Mouse (Mus musculus): ENCODE measurements around the gene Cntn3. TPM values are rescaled to one million over a fixed set of nuclear protein-coding genes. Genes with fewer than 3 reads are reported as not detected.

The Cntn3 gene
- polyA plus RNA-seq, 1 experiment, result 0.14 TPM

DNA sequence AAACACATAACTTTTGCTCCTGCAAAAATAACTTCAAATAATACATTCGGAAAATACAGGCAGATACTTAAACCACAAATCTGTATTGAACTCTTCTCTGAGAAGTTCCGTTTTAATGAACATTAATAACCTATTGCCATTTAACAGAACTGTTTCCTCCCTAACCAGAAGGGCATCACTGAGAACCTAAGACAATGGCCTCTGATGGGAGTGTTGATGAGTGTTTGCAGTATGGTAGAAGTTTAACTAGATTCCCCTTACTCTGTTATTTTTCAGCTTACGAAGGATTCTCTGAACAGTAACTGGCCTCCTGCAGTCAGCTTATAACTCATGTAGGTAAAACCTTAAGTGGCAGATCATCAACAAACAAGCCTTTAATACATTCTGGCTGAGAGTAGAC is 253.1 kb downstream of the Cntn3 start:
- Histone ChIP-seq H3K36me3 (ENCODE audit: control insufficient read depth, insufficient read depth) (no peaks in the 10 kb centered on the region), H3K4me3 (ENCODE audit: insufficient read depth, poor library complexity, severe bottlenecking) (no peak overlapping the region), H3ac (ENCODE audit: control insufficient read depth, insufficient read length, low read depth) (no peak overlapping the region), H3K79me3 (ENCODE audit: low read depth) (no peaks in the 10 kb centered on the region), H3K79me2 (ENCODE audit: control insufficient read depth, insufficient read depth) (no peaks in the 10 kb centered on the region), H3K27me3 (ENCODE audit: control insufficient read depth, insufficient read depth, insufficient read length) (no peaks in the 10 kb centered on the region)
- TF ChIP-seq MYOG (IDR thresholded peaks at IDR 0.05; ENCODE audit: control insufficient read depth, extremely low read depth, insufficient read length), result no peak
- TF ChIP-seq FOSL1 (IDR thresholded peaks at IDR 0.05; ENCODE audit: insufficient read depth, low read length, poor library complexity, severe bottlenecking), result no peak
- no peak for TF ChIP-seq CTCF (IDR thresholded peaks at IDR 0.05; ENCODE audit: control insufficient read depth, insufficient read depth, insufficient read length)
- TF ChIP-seq MAX (IDR thresholded peaks at IDR 0.05), result no peak
- no peak for TF ChIP-seq CEBPB (IDR thresholded peaks at IDR 0.05; ENCODE audit: low read depth)
- TF ChIP-seq USF1 (IDR thresholded peaks at IDR 0.05; ENCODE audit: low read depth), result no peak
- TF ChIP-seq MYOD1 (IDR thresholded peaks at IDR 0.05; ENCODE audit: control insufficient read depth, insufficient read length, low read depth), result no peak

DNA sequence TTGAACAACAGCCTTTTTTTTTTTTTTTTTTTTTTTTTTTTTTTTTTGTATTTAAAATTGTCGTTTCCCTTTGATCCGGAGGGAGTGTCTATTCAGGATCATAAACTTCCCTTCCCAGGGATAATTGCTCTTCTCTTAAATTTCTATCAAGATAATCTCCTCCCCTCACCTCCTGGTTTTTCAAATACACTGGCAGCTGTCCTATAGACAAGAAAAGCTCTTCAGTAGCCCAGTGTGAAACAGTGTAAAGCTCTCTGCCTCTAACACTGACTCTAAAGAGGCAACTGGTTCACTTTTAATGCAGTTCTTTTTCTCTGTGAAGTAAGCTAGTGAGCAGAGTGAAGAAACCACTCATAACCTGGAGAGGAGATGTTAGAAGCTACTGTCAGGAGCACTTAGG is 290.0 kb downstream of the Cntn3 start:
- no peak overlapping the region for H3ac ChIP-seq (ENCODE audit: control insufficient read depth, insufficient read length, low read depth)
- H3K4me3 ChIP-seq (ENCODE audit: insufficient read depth, poor library complexity, severe bottlenecking), result no peak overlapping the region
- H3K79me3 ChIP-seq (ENCODE audit: low read depth), result no peaks in the 10 kb centered on the region
- no peaks in the 10 kb centered on the region for H3K36me3 ChIP-seq (ENCODE audit: control insufficient read depth, insufficient read depth)
- H3K27me3 ChIP-seq (ENCODE audit: control insufficient read depth, insufficient read depth, insufficient read length), result no peaks in the 10 kb centered on the region
- no peak for TF ChIP-seq CEBPB (IDR thresholded peaks at IDR 0.05; ENCODE audit: low read depth)
- no peak for TF ChIP-seq MYOG (IDR thresholded peaks at IDR 0.05; ENCODE audit: control insufficient read depth, extremely low read depth, insufficient read length)
- no peak for TF ChIP-seq FOSL1 (IDR thresholded peaks at IDR 0.05; ENCODE audit: insufficient read depth, low read length, poor library complexity, severe bottlenecking)
- TF ChIP-seq MYOD1 (IDR thresholded peaks at IDR 0.05; ENCODE audit: control insufficient read depth, insufficient read length, low read depth), result no peak
- no peak for TF ChIP-seq MAX (IDR thresholded peaks at IDR 0.05)
- no peak for TF ChIP-seq USF1 (IDR thresholded peaks at IDR 0.05; ENCODE audit: low read depth)
- TF ChIP-seq CTCF (IDR thresholded peaks at IDR 0.05; ENCODE audit: control insufficient read depth, insufficient read depth, insufficient read length), result no peak
- no peaks in the 10 kb centered on the region for H3K79me2 ChIP-seq (ENCODE audit: control insufficient read depth, insufficient read depth)

DNA sequence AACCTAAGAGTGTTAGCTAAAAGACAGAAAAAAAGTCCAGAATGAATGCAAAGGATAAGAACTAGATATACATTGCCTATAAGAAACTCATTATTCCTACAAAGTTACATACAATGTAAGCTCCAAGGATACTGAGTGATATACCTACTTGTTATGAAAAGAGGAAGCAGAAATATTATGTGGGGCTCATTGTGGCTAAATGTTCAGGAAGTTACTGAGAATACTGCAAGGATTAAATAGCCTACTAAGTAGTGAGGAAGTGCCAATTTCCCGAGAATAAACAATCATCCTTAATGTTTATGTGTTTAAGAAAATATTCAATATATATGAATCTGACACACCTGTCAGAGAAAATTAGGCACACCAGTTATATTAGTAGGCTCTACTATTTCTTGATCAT is 341.9 kb downstream of the Cntn3 start:
- no peaks in the 10 kb centered on the region for H3K36me3 ChIP-seq (ENCODE audit: control insufficient read depth, insufficient read depth)
- no peak overlapping the region for H3K4me3 ChIP-seq (ENCODE audit: insufficient read depth, poor library complexity, severe bottlenecking)
- H3K79me3 ChIP-seq (ENCODE audit: low read depth), result no peaks in the 10 kb centered on the region
- no peak overlapping the region for H3ac ChIP-seq (ENCODE audit: control insufficient read depth, insufficient read length, low read depth)
- TF ChIP-seq USF1 (IDR thresholded peaks at IDR 0.05; ENCODE audit: low read depth) (no peak), CEBPB (IDR thresholded peaks at IDR 0.05; ENCODE audit: low read depth) (no peak), MYOD1 (IDR thresholded peaks at IDR 0.05; ENCODE audit: control insufficient read depth, insufficient read length, low read depth) (no peak), MYOG (IDR thresholded peaks at IDR 0.05; ENCODE audit: control insufficient read depth, extremely low read depth, insufficient read length) (no peak), CTCF (IDR thresholded peaks at IDR 0.05; ENCODE audit: control insufficient read depth, insufficient read depth, insufficient read length) (no peak), MAX (IDR thresholded peaks at IDR 0.05) (no peak), FOSL1 (IDR thresholded peaks at IDR 0.05; ENCODE audit: insufficient read depth, low read length, poor library complexity, severe bottlenecking) (no peak)
- no peaks in the 10 kb centered on the region for H3K27me3 ChIP-seq (ENCODE audit: control insufficient read depth, insufficient read depth, insufficient read length)
- H3K79me2 ChIP-seq (ENCODE audit: control insufficient read depth, insufficient read depth), result no peaks in the 10 kb centered on the region

DNA sequence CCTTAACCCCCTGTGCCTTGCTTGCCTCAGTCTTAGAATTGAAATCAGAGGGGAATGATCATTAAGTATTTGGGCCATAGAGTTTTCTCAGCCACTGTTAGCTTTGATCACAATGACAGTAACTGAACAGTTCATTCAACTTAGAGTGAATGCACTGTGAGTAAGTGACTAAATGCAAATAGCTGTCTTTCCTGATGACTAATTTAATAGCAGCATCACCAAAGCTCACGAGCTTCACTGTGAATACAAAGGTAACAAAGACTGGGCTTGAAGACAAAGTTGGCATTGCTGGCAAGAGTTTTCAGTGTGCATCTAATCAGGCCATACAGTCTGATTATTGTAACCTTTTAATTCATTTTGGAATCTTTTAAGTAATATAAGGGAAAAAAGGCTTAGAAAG is 386.6 kb downstream of the Cntn3 start:
- no peaks in the 10 kb centered on the region for H3K36me3 ChIP-seq (ENCODE audit: control insufficient read depth, insufficient read depth)
- H3K79me2 ChIP-seq (ENCODE audit: control insufficient read depth, insufficient read depth), result no peaks in the 10 kb centered on the region
- no peaks in the 10 kb centered on the region for H3K79me3 ChIP-seq (ENCODE audit: low read depth)
- H3K27me3 ChIP-seq (ENCODE audit: control insufficient read depth, insufficient read depth, insufficient read length), result no peaks in the 10 kb centered on the region
- no peak overlapping the region for H3K4me3 ChIP-seq (ENCODE audit: insufficient read depth, poor library complexity, severe bottlenecking)
- TF ChIP-seq CTCF (IDR thresholded peaks at IDR 0.05; ENCODE audit: control insufficient read depth, insufficient read depth, insufficient read length) (no peak), MYOD1 (IDR thresholded peaks at IDR 0.05; ENCODE audit: control insufficient read depth, insufficient read length, low read depth) (no peak), CEBPB (IDR thresholded peaks at IDR 0.05; ENCODE audit: low read depth) (no peak), MAX (IDR thresholded peaks at IDR 0.05) (no peak), USF1 (IDR thresholded peaks at IDR 0.05; ENCODE audit: low read depth) (no peak), MYOG (IDR thresholded peaks at IDR 0.05; ENCODE audit: control insufficient read depth, extremely low read depth, insufficient read length) (no peak), FOSL1 (IDR thresholded peaks at IDR 0.05; ENCODE audit: insufficient read depth, low read length, poor library complexity, severe bottlenecking) (no peak)
- no peak overlapping the region for H3ac ChIP-seq (ENCODE audit: control insufficient read depth, insufficient read length, low read depth)

DNA sequence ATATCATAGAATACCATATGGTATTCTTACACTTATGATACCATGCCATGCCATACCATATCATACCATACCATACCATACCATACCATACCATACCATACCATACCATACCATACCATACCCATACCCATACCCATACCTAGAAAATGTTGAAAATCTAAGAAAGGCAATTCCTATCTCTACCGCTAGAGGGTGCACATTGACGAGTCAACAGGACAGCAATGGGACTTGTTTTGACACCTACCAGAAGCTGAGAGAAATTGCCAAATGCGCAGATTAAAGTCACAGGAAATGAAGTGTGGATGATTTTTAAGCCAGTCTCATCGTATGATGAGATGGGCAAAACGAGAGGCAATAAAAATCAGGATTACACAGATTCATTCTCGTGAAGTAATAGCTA is 402.0 kb downstream of the Cntn3 start:
- TF ChIP-seq MYOD1 (IDR thresholded peaks at IDR 0.05; ENCODE audit: control insufficient read depth, insufficient read length, low read depth) (no peak), MYOG (IDR thresholded peaks at IDR 0.05; ENCODE audit: control insufficient read depth, extremely low read depth, insufficient read length) (no peak), USF1 (IDR thresholded peaks at IDR 0.05; ENCODE audit: low read depth) (no peak), FOSL1 (IDR thresholded peaks at IDR 0.05; ENCODE audit: insufficient read depth, low read length, poor library complexity, severe bottlenecking) (no peak), MAX (IDR thresholded peaks at IDR 0.05) (no peak), CEBPB (IDR thresholded peaks at IDR 0.05; ENCODE audit: low read depth) (no peak), CTCF (IDR thresholded peaks at IDR 0.05; ENCODE audit: control insufficient read depth, insufficient read depth, insufficient read length) (no peak)
- no peak overlapping the region for H3K4me3 ChIP-seq (ENCODE audit: insufficient read depth, poor library complexity, severe bottlenecking)
- H3ac ChIP-seq (ENCODE audit: control insufficient read depth, insufficient read length, low read depth), result no peak overlapping the region
- H3K79me3 ChIP-seq (ENCODE audit: low read depth), result no peaks in the 10 kb centered on the region
- no peaks in the 10 kb centered on the region for H3K79me2 ChIP-seq (ENCODE audit: control insufficient read depth, insufficient read depth)
- H3K36me3 ChIP-seq (ENCODE audit: control insufficient read depth, insufficient read depth), result no peaks in the 10 kb centered on the region
- H3K27me3 ChIP-seq (ENCODE audit: control insufficient read depth, insufficient read depth, insufficient read length), result no peaks in the 10 kb centered on the region

DNA sequence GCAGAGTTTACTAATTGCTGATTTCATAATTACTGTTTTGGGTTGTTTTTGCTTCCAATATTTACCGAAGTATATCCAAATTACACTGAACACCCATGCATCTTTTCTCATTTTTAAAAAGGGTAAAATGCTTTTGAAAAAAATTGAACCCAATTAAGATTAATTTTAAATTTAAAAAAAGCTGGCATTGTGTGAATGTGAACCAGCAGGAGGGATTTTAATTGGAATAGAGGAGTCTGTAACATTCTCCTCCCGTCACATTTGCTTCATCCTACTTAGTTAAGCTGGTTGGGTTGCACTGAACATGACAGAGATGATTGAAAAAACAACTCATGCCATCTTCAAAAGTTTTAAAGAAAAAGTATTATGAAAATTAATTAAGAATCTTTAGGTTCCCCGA is 411.7 kb downstream of the Cntn3 start:
- H3K27me3 ChIP-seq (ENCODE audit: control insufficient read depth, insufficient read depth, insufficient read length), result no peaks in the 10 kb centered on the region
- no peak for TF ChIP-seq MYOG (IDR thresholded peaks at IDR 0.05; ENCODE audit: control insufficient read depth, extremely low read depth, insufficient read length)
- no peak for TF ChIP-seq CEBPB (IDR thresholded peaks at IDR 0.05; ENCODE audit: low read depth)
- TF ChIP-seq MYOD1 (IDR thresholded peaks at IDR 0.05; ENCODE audit: control insufficient read depth, insufficient read length, low read depth), result no peak
- TF ChIP-seq MAX (IDR thresholded peaks at IDR 0.05), result no peak
- TF ChIP-seq USF1 (IDR thresholded peaks at IDR 0.05; ENCODE audit: low read depth), result no peak
- no peak for TF ChIP-seq CTCF (IDR thresholded peaks at IDR 0.05; ENCODE audit: control insufficient read depth, insufficient read depth, insufficient read length)
- no peak for TF ChIP-seq FOSL1 (IDR thresholded peaks at IDR 0.05; ENCODE audit: insufficient read depth, low read length, poor library complexity, severe bottlenecking)

More for the DNA sequence above, 411.7 kb downstream of the Cntn3 start:
- Histone ChIP-seq H3K4me3 (ENCODE audit: insufficient read depth, poor library complexity, severe bottlenecking) (no peak overlapping the region), H3K36me3 (ENCODE audit: control insufficient read depth, insufficient read depth) (no peaks in the 10 kb centered on the region), H3K79me3 (ENCODE audit: low read depth) (no peaks in the 10 kb centered on the region), H3ac (ENCODE audit: control insufficient read depth, insufficient read length, low read depth) (no peak overlapping the region), H3K79me2 (ENCODE audit: control insufficient read depth, insufficient read depth) (no peaks in the 10 kb centered on the region)

Measured in C2C12 (cell line).